Mouse (Mus musculus) cerebellum, postnatal 14 days (tissue): ENCODE results near the gene Mvb12b.

Experiments
- DNase-seq, 2 experiments: peaks; one replicate each; pipeline ENCODE4 v3.0.0; 2021; ENCODE audit warnings: mixed read lengths in 2 of 2

Gene Mvb12b

DNA sequence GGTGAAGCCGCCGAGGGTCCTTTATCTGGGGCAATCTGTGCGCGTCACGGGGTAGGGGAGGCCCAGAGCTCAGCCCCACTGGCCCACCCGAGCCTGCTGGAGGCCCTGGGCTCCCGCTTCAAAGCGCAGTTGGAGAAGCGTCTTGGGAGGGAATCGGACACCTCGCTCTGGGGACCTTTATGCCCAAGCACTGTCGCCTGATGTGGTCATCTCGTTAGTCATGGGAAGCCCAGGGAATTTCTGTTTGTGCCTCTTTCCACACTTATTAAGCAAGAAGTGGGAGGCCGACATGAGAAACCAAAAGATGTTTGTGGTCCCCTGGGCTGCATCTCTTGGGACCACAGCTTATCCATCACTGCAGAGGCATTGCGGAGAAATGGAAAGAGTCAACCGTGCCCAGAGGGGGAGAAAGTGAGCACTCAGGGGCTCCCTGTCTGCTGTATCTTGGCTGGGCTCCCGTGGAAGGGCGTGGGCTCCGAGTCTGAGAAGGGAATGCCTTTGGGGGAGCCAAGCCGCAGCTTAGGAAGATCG is 169.9 kb downstream of the Mvb12b start:
- DNase-seq: peak in 1 of 2 experiments; percentile 26

DNA sequence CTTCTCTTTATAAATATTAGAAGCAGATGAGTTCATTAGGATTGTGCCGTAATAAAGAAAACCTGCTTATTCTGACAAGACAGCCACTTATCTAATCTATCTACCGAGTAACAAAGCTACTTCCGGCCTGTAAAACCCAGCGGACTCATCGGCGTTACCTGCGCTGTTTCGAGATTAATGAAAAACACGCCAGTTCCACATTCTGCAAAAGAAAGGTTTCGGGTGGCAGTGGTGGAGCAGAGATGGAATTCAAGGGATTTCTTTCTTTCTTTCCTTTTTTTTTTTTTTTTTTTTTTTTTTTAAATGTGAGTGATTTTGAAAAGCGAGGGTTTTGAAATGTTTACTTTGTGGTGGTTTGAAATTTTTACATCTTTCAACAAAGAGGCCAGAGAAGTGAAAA is 170.4 kb downstream of the Mvb12b start:
- DNase-seq: no peak

DNA sequence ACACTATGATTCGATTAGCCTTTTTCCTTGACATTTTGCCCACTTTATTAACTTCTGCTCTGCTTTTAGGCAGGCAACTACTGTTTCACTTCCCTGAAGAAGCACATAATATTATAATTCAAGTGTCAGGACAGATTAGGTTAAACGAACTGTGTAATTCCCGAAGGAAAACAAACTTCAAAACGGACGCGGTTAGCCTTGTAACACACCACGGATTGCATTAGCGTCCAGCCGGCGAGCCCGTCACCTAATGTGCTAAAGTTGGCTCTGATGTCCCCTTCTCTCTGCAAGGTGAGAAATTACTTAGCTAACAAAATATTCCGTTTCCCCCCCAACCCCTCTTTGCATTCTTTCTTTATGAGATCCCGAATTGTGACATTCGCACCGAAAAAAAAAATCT is 170.9 kb downstream of the Mvb12b start:
- peak in 1 of 2 experiments; percentile 24 for DNase-seq

DNA sequence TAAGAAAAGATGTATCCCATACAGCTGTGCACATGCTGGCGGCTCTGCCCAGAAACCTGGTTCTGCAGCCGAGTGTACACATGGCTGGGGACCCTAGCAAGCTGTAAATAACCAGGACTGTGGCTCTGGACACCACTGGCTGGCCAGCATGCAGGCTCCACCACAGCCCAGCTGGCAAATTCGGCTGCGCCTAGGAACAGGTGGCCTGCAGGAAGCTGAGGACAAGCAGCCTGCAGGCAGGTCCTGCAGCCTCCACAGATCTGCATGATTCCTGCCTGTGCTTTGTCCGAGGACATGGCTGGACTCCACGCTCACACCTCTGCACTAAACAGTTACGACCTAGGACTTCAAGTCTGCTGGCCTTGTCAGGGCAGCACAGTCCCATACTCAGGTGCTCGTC is 172.8 kb downstream of the Mvb12b start:
- no peak for DNase-seq

DNA sequence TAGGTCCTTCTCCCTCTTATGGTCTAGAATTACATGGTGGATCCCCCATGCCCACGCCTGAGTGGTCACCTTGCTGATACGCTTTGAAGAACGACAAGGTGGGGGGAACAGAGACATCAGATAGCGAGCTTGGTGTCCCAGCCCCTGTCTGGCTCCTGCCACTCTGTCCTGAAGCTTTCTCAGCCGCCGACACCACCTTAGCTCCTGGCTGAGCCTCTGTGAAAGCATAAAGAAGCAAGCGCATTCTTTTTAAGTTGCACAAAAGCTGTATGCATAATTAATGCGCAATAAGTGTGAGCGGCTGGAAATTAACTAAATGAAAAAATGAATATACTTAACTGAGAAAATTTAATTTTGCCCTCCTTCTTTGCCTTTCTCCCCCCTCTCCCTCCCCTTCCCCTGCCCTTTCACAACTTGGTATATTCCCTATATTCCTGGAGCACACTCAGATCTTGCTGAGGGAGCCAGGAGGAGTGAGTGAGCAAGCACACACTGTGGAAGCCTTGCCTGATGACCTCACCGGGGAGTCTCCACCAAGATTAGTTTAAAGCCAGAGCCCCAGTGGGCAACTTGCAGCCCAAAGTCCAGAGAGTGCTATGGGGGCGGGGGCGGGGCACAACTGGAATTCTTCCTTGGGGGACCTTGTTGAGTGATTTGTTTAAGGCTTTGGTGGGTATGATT is 174.0 kb downstream of the Mvb12b start:
- no peak for DNase-seq

DNA sequence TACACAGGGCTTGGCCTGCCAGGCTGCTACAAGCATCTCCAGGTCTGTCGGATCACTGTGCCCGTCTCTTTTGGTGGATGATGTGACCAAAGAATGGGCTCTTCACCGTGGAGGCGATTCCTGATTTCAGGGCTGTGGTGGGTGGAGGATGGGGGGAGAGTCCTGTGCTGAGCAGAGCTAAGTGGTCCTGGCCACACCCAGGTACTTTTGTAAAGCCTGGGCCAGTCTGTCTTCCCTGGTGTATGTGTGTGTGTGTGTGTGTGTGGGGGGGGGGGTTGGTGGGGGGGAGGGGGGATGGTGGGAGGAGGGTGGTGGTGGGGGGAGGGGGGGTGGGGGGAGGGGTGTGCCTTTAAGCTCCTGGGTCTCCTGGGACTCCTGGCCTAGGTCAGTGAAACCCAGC is 174.9 kb downstream of the Mvb12b start:
- DNase-seq: no peak

DNA sequence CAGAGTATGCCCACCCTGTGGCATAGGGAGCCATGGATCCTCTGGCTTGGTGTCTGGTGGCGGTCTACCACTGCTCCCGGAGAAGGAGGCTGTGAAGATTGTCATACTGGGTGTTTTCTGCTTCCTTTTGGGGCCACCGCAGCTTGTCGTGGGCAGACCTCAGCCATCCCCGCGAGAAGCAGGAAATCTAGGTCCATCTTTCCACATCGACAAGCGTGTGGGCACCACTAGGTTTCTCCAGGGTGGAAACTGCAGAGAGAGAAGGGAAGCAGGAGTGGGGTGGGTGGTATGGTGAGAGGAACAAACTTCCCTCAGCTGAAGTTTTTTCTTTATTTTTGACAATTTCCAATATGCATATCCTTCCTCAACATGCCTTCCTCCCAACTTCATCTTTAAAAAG is 178.9 kb downstream of the Mvb12b start:
- no peak for DNase-seq

DNA sequence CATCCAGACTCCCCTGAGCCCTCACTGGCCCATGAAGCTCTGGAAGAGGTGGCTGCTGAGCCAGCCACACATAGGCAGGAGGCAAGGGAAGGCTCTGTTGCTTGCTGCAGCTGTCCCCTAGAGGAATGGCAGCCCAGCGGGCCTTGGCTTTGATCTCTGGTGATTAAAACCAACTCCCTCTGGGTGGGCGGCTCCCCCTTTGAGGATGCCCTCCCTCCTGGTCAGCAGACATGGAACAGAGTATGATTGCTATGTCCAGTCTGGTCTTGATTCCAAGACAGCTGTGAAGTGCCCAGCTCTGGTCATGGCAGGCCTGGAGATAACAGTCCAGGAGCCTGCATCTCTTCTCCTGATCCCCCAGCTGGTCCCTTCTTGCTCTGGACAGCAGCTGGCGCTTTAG is 179.7 kb downstream of the Mvb12b start:
- DNase-seq: no peak

DNA sequence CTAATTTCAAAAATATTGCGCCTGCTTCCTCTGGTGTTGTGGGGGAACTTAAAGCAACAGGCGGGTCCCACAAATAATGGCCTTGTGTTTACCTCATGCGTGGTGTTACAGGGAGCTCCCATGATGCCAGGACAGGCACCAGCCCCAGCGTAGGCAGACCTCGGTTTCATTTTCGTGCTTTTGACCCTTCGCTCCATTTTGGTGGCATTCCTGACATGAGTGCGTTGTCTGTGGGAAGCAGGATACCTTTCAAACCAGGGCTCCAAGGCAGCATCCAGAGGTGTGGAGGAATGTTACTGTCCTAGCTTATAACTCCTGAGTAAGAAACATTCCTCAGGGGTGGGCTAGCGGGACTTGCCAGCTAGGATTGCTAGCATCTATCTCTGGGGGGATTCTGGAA is 181.3 kb downstream of the Mvb12b start:
- no peak for DNase-seq

DNA sequence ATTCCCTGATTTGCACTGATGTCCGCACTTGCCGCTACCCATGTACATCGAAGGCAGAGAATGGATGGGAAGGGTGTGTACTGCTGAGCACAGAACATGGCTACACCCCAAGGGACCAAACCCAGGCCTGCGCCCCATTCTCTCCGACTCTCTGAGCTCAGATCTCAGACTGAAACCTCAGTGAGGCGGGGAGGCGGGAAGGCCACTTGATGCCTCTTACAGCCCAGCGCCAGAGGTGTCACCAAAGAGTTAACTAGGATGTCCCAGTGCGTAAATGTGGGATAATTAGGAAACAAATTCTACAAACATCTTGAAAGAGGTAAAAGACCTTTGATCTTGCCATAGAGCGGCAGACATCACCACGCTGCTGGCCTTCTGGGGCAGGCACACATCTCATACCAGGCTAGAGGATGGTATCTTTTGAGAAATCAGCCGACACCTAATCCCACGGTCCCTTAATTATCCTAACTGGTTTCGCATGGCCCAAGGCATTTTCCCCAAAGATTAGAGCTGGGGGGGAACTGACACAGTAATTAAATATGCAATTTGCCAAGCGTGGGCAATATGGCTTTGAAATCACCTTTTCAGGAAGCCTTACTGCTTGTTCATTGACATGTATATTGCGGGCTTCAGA is 181.9 kb downstream of the Mvb12b start:
- no peak for DNase-seq

DNA sequence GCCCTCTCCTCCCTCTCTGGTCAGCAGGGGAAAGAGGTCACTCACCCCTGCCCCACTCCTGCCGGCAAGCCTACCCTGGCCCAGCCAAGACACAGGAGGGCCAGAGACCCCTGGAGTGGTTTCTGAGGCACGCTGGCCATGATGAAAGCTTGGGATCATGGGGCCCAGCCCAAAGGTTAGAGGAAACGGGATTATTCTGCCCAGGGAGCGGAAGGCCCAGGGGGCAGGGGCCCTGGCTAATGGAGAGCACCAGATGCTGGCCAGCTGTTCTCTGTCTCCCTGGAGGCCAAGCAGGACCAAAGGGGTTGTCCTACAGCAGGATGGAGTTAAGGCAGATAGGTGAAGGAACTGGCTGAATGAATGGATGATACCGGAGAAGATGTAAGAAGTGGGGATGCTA is 184.5 kb downstream of the Mvb12b start:
- no peak for DNase-seq

DNA sequence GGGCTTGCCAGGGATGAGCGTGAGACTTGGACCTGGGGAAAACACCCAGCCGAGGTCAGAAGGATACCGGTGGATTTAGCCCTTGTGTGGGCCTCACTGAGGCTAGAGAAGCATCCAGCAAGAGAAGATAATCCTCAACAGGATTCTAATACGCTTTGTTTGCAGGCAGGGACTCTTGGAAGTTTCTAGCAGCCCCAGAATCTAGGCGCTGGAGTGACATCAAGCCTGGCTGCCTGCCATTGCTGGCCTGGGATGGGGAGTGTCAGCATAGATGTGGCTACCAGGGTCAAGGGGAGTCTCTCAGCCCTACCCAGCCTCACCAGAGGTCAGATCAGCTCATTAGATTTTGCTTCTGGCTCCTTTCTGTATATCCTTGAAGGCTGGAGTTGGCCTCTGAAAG is 185.0 kb downstream of the Mvb12b start:
- DNase-seq: no peak

DNA sequence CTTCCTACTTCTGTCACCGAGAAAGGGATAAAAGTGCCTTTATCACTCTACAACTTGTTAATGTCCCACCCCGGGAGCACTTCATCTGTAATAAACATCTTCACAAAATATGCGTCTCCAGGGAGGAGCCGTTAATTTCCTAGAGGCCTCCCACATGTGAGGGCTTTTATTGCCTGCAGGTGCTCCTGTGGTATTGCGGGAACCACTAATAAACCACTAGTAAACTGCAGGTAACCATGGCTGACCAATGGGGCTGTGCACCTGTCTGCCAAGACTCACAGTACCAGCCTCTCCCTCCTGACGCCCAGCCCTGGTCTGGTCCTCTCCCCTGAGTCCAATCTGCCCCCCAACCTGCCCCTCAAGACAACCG is 186.3 kb downstream of the Mvb12b start:
- DNase-seq: no peak

DNA sequence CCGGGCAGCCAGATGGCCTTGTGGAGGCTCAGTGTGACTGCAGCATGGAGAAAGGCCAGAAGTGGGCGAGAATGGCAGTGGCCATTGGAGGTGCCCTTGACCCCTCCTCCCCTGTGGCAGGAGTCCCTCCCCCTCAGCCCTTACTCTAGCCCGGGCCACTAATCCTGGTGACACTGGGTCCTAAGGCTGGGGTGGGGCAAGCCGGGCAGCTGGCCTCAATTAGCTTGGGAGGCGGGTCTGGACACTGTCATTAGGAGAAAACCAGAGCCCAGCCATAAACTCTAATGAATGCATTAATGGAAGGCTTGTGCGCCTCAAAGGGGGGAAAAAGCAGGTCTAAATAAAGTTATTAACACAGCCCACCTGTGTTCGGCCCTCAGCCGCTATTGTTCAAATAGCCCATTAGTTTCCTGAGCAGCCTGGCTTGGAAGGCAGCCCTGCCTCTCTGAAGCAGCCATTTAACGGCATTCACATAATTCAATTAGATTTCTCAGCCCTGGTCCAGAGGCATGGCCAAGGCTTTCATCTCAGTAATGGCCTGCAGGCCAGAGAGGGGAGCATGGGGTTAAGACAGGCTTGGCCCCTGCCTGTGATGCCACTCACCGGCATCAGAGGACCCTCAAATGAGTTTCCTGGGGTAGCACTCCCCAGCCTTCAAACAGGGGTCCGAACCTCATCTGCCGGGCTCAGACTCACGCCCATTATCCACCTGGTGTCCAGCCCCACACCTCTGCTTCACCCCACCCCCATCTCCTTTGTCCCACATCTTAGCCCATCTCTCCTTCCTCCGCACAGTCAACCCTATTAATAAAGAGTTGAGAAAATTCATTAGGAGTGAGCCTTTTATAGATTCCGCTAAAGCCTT is 186.9 kb downstream of the Mvb12b start:
- DNase-seq: no peak

DNA sequence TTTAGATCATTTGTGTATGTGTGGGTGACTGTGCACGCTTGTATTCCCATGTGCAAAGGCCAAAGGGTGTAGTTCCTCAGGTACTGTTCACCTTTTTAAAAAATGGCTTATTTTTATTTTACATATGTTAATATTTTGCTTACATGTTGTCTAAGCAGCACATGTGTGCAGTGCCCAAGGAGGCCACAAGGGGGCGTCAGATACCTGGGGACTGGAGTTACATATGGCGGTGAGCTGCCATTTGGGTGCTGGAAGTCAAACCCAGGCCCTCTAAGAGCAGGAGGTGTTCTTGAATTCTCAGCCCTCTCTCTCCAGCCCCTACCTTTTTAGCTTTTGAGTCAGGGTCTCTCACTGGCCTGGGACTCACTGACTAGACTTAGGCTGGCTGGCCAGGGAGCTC is 188.8 kb downstream of the Mvb12b start:
- DNase-seq: no peak

DNA sequence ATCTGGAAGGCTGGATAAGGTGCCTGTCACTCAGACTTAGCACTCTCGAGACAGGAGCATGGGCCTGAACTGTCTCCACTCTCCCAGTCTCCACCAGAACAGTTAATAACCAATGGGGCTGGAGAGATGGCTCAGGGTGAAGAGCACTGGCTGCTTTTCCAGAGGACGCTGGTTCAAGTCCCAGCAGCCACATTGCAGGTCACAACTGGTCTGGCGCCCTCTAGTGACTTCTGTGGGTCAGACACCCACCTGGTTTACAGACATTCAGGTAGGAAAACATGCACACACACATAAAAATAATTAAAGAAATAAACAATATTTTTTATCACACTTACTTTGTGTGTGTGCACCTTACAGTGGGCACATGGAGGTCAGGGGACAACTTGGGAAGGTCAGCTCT is 191.3 kb downstream of the Mvb12b start:
- DNase-seq: no peak

DNA sequence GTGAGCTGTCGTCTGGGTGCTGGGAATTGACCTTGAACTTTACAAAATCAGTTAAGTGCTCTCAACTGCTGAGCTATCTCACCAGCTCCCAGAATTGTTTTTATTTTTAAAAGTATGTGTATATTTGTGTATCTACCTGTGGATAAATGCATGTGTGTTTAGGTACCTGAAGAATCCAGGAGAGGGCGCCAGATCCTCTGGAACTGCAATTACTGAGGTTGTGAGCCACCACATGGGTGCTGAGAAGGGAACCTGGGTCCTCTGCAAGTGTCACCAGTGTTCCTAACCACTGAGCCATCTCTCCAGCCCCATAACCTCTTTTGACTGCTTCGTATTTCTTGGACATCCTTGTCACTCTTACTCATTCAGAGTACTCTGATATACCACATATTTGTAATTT is 193.8 kb downstream of the Mvb12b start:
- no peak for DNase-seq

DNA sequence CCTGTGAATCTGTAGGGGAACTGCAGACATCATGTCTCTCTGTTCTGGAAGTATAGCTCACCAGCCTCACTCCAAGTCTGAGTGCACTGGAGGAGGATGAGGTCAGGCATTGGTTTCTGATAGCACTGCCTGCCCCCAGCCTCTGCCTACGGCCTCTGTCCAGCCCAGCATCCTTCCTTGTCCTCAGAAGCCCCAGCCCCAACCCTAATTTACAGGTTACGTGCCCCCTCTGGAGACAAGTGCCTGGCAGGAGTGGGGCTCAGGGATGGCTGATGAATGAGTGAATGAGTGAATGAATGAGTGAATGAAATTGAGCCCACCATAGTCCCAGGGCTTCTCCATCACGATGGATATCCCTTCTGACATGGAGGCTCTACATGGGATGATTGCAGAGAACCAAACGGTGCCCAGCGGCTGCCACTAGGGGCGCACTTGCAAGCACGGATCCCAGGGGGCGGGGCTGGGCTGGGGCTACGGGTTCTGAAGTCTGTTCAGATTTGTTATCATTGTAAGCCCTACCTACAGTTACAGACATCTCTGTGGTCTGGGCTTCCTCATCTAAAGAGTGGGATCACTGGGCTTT is 197.8 kb downstream of the Mvb12b start:
- DNase-seq: peak; percentile 61 to 88

DNA sequence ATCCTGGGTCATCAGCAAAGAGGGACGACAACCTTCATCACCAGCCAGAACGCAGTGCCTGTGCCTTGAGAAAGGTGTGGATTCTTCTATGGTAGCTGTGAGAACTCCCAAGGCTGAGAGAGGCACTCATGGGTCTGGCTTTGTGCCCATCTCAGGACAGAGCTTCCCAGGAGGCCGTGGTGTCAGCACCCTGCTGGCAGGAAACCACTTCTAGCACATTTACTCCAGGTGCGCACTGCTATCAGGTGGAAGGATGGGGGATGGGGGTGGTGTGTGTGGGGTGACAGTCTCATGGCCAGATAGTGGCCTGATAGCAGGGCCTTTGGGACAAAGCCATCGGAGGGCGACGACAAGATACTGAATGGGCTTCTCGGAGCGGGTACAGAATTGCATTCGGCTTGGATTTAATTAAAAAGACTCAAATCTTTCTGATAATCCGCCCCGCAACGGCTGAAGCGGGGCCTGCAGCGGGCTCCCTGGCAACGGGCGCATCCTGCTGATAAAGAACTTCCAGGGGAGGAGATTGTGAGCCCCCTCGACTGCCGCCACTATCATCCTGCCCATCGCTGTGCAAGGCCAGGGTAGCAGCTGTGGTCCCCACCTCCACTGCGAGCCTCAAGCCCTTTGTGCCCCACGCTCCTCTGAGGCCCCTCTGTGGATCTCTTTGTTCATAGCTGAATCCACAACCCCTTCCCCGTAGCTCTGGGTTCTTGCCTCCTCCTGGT is 198.4 kb downstream of the Mvb12b start:
- DNase-seq: no peak

DNA sequence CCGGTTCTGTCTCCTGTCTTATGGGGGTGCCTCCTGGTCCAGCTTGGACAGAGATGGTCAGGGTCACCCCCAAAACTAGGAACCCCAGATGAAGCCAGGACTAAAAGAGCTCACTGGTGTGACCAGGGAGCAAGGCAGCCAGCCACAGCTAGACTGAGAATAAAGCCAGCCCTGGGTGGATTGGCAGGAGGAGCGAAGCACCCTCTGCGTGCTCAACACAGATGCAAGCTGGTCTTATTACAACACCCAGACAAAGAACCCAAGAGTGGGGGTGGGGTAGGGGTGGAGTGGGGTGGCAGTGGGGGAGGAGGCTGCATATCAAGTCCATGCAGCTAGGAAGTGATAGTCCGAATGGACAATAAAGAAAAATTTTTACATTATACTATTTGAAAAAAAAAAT is 204.2 kb downstream of the Mvb12b start:
- DNase-seq: no peak

DNA sequence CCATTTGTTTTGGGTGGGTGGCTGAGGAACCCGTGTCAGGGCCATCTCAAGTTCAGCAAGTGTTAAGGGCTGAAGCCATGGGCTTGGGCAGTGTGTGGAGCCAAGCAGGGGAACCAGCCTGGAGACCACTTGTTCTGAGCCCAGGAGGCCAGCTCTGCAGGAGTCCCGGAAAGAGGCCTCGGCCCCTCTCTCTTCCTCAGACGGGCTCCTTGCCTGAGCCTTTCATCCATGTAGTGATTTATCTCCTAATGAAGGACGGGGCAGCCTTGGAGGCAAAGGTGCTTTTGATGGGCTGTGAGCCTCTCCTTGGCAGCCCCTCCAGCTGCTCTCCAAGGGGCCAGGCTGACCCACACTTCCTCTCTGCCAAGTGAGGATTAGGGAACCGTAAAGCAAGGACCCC is 204.7 kb downstream of the Mvb12b start:
- DNase-seq: no peak

DNA sequence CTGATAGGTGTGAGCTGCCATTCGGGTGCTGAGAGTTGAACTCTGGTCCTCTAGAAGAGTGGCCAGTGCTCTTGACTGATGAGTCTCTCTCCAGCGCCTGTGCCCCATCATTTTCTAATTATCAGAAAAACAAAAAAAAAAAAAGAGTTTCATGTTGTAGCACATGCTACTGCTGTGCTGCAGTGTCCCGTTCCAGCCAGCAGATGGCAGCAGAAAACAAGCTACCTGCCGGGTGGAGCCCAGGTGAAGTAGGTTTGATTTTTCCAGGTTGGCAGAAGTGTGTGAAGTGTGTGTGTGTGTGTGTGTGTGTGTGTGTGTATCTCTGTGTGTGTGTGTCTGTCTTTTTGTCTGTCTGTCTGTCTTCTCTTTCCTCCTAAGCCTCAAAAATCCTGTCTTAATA is 205.5 kb downstream of the Mvb12b start:
- peak; percentile 88 to 93 for DNase-seq
